Mouse (Mus musculus): ENCODE results near the gene Dcaf11. TPM values are rescaled to one million over a fixed set of nuclear protein-coding genes. Genes with fewer than 3 reads are reported as not detected.

The Dcaf11 gene
- polyA plus RNA-seq, 1 experiment from 2014 or later: 102 TPM

GRCm38 (mm10) chr14:55589271-55589670 is 29.5 kb downstream of the Dcaf11 start:
- H3K4me3 ChIP-seq (ENCODE audit: low read length): no peak overlapping the region
- H3K4me1 ChIP-seq (ENCODE audit: control insufficient read depth, insufficient read depth, low read length): peaks cover 25% of the 10 kb centered on the region
- H3K4me2 ChIP-seq (ENCODE audit: low read depth, low read length): no peak overlapping the region
- WGBS: 92% methylated on average over 5 of the region's 5 CpGs
- H3K27ac ChIP-seq (ENCODE audit: low read length): no peak overlapping the region
- H3K27me3 ChIP-seq (replicated peaks; ENCODE audit: control insufficient read depth, insufficient read depth, low read length): no peaks in the 10 kb centered on the region
- H3K9ac ChIP-seq (ENCODE audit: low read depth, low read length): no peak overlapping the region
- no peak for ATAC-seq
- H3K36me3 ChIP-seq (ENCODE audit: control insufficient read depth, insufficient read depth, low read length): no peaks in the 10 kb centered on the region; the same call in 1 of the 2 replicates
- no peaks in the 10 kb centered on the region for H3K9me3 ChIP-seq (ENCODE audit: control insufficient read depth, low read length)

DNA sequence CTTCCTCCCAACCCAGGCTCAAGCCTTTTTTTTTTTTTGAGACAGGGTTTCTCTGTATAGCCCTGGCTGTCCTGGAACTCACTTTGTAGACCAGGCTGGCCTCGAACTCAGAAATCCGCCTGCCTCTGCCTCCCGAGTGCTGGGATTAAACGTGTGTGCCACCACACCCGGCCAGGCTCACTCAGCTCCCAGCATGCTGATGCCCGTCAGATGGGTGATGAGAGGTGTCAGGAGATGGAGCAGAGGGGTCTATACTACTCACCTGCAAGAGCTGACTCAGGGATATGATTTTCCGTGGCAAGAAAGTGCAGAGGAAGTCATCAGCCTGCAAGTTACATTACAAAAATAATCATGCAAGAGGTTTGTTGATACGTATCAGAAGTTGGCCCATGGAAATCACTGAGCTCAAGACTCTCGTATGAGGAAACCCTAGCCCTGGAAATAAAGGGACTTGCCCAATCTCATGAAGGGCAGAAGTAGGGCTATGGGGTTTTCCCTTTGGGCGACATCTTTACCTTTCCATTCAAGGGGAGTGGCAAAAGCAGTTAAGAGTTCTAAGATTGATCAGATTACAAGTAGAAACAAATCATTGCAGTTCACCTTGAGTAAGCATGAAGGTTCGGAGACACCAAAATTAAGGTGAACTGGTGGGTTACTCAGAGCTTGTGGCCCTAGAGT is 30.1 kb downstream of the Dcaf11 start:
- H3K4me2 ChIP-seq (ENCODE audit: low read depth, low read length): peak overlapping the region; percentile 56
- 77% methylated on average over 11 of the region's 11 CpGs for WGBS
- peaks cover 22% of the 10 kb centered on the region for H3K4me1 ChIP-seq (ENCODE audit: control insufficient read depth, insufficient read depth, low read length)
- no peaks in the 10 kb centered on the region for H3K27me3 ChIP-seq (replicated peaks; ENCODE audit: control insufficient read depth, insufficient read depth, low read length)
- no peak for ATAC-seq
- H3K27ac ChIP-seq (ENCODE audit: low read length): peak overlapping the region; percentile 79
- H3K9me3 ChIP-seq (ENCODE audit: control insufficient read depth, low read length): no peaks in the 10 kb centered on the region
- H3K4me3 ChIP-seq (ENCODE audit: low read length): peak overlapping the region; percentile 84
- peak overlapping the region; percentile 79 for H3K9ac ChIP-seq (ENCODE audit: low read depth, low read length)
- peaks cover 3% of the 10 kb centered on the region for H3K36me3 ChIP-seq (ENCODE audit: control insufficient read depth, insufficient read depth, low read length)

DNA sequence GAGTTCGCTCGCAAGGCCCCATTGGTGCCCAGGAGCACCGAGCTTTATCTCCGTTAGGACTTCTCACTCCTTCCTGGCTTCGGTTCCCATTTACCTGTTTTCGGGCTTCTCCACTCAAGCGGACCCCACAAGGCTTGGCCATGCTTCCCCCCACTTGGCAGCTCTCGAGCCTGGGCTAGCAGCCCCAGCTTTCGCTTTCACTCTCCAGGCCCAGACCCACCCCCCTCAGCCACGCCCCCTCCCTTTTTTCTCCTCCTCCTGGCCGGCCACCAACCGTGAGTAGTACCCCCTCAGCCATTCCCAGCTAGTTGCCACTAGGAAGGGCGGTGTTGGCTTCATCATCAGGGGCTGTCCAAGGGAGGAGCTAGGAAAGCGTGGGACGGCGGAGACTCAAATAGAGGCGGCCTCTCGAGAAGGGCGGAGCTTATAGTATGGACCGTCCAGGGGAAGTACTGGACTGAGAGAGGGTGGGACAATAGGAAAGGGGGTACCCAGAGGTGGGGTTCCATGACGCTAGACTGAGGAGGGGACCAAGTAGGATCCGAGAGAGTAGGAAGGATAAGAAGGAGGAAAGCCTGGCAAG is 31.0 kb downstream of the Dcaf11 start, which contains the start of gene Psme2:
Gene Psme2 (minus strand): TSS at position 366 of the 583 bp plus-strand sequence.
- Histone ChIP-seq H3K4me1 (ENCODE audit: control insufficient read depth, insufficient read depth, low read length) (peaks cover 19% of the 10 kb centered on the region), H3K27me3 (replicated peaks; ENCODE audit: control insufficient read depth, insufficient read depth, low read length) (no peaks in the 10 kb centered on the region), H3K9me3 (ENCODE audit: control insufficient read depth, low read length) (no peaks in the 10 kb centered on the region), H3K27ac (ENCODE audit: low read length) (peak within 1 kb of the TSS; percentile 96), H3K36me3 (ENCODE audit: control insufficient read depth, insufficient read depth, low read length) (peaks cover 6% of the 10 kb centered on the region), H3K9ac (ENCODE audit: low read depth, low read length) (peak within 1 kb of the TSS; percentile 88), H3K4me3 (ENCODE audit: low read length) (peak within 1 kb of the TSS; percentile 84), H3K4me2 (ENCODE audit: low read depth, low read length) (peak within 1 kb of the TSS; percentile 56)
- WGBS: 0% methylated on average over 22 of the region's 22 CpGs
- peak; percentile 96 for ATAC-seq

- Histone ChIP-seq H3K4me3 (ENCODE audit: low read length) (peak within 1 kb of the TSS; percentile 84), H3K27ac (ENCODE audit: low read length) (peak within 1 kb of the TSS; percentile 96), H3K9me3 (ENCODE audit: control insufficient read depth, low read length) (no peaks in the 10 kb centered on the region), H3K36me3 (ENCODE audit: control insufficient read depth, insufficient read depth, low read length) (peaks cover 8% of the 10 kb centered on the region), H3K4me2 (ENCODE audit: low read depth, low read length) (peak within 1 kb of the TSS; percentile 56), H3K4me1 (ENCODE audit: control insufficient read depth, insufficient read depth, low read length) (peaks cover 19% of the 10 kb centered on the region), H3K27me3 (replicated peaks; ENCODE audit: control insufficient read depth, insufficient read depth, low read length) (no peaks in the 10 kb centered on the region), H3K9ac (ENCODE audit: low read depth, low read length) (peak within 1 kb of the TSS; percentile 88)
- under 1% methylated on average over 33 of the region's 33 CpGs for WGBS
- peak; percentile 90 for ATAC-seq
Observed at GRCm38 (mm10) chr14:55591331-55591891, 31.6 kb downstream of the Dcaf11 start, which contains the start of gene Rnf31. Gene Rnf31, plus strand, starts transcription at chr14:55591708.

GRCm38 (mm10) chr14:55592226-55592625 is 32.4 kb downstream of the Dcaf11 start:
- Histone ChIP-seq H3K4me1 (ENCODE audit: control insufficient read depth, insufficient read depth, low read length) (peaks cover 19% of the 10 kb centered on the region), H3K36me3 (ENCODE audit: control insufficient read depth, insufficient read depth, low read length) (peaks cover 11% of the 10 kb centered on the region), H3K9ac (ENCODE audit: low read depth, low read length) (peak overlapping the region; percentile 88), H3K4me2 (ENCODE audit: low read depth, low read length) (peak overlapping the region; percentile 56), H3K4me3 (ENCODE audit: low read length) (peak overlapping the region; percentile 84), H3K27ac (ENCODE audit: low read length) (peak overlapping the region; percentile 78), H3K9me3 (ENCODE audit: control insufficient read depth, low read length) (no peaks in the 10 kb centered on the region), H3K27me3 (replicated peaks; ENCODE audit: control insufficient read depth, insufficient read depth, low read length) (no peaks in the 10 kb centered on the region)
- 4% methylated on average over 16 of the region's 16 CpGs for WGBS
- ATAC-seq: no peak

- H3K36me3 ChIP-seq (ENCODE audit: control insufficient read depth, insufficient read depth, low read length): peaks cover 29% of the 10 kb centered on the region
- no peak overlapping the region for H3K27ac ChIP-seq (ENCODE audit: low read length)
- H3K4me2 ChIP-seq (ENCODE audit: low read depth, low read length): no peak overlapping the region
Observed at GRCm38 (mm10) chr14:55596036-55596690, 36.4 kb downstream of the Dcaf11 start.

DNA sequence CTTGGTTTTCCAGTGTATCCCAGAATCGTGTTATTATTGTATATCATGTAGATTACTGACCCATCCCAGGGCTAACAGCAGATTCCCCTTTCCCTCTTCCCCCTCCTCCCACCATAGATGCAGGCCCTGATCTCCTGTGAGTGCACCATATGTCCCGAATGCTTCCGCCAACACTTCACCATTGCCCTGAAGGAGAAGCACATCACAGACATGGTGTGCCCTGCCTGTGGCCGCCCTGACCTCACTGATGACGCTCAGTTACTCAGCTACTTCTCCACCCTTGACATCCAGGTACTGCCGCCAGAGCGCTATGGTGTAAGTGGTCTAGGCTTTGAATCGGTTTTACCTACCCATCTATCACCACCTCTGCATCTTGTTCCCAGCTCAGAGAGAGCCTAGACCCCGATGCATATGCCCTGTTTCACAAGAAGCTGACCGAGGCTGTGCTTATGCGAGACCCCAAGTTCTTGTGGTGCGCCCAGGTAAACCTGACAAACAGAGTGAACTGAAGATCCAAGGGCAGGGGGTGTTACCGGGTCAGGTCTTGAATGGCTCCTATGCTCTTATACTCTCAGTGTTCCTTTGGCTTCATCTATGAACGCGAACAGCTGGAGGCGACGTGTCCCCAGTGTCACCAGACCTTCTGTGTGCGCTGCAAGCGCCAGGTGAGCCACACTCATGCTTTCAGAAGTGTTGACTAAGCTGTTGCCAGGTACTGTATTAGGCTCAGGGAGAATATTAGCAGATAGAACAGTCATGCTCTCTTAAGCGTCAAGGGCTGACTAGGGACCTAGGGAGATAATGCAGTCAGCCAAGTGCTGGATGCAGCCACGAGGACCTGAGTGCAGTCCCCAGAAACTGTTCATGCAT is 39.0 kb downstream of the Dcaf11 start:
- Histone ChIP-seq H3K9ac (ENCODE audit: low read depth, low read length) (no peak overlapping the region), H3K9me3 (ENCODE audit: control insufficient read depth, low read length) (no peaks in the 10 kb centered on the region), H3K4me3 (ENCODE audit: low read length) (no peak overlapping the region), H3K36me3 (ENCODE audit: control insufficient read depth, insufficient read depth, low read length) (peaks cover 33% of the 10 kb centered on the region), H3K4me2 (ENCODE audit: low read depth, low read length) (no peak overlapping the region), H3K4me1 (ENCODE audit: control insufficient read depth, insufficient read depth, low read length) (peaks cover 4% of the 10 kb centered on the region; the same call in 1 of the 2 replicates), H3K27me3 (replicated peaks; ENCODE audit: control insufficient read depth, insufficient read depth, low read length) (no peaks in the 10 kb centered on the region), H3K27ac (ENCODE audit: low read length) (no peak overlapping the region)
- WGBS: 94% methylated on average over 21 of the region's 21 CpGs
- ATAC-seq: no peak

More at GRCm38 (mm10) chr14:55596036-55596690, 36.4 kb downstream of the Dcaf11 start:
- no peaks in the 10 kb centered on the region for H3K9me3 ChIP-seq (ENCODE audit: control insufficient read depth, low read length)
- H3K9ac ChIP-seq (ENCODE audit: low read depth, low read length): no peak overlapping the region
- 81% methylated on average over 13 of the region's 13 CpGs for WGBS
- H3K27me3 ChIP-seq (replicated peaks; ENCODE audit: control insufficient read depth, insufficient read depth, low read length): no peaks in the 10 kb centered on the region
- peaks cover 12% of the 10 kb centered on the region for H3K4me1 ChIP-seq (ENCODE audit: control insufficient read depth, insufficient read depth, low read length)
- no peak for ATAC-seq
- no peak overlapping the region for H3K4me3 ChIP-seq (ENCODE audit: low read length)

GRCm38 (mm10) chr14:55603271-55603632 is 43.4 kb downstream of the Dcaf11 start, which contains the start of gene Irf9:
Gene Irf9, plus strand, starts transcription at chr14:55603571.
- Histone ChIP-seq H3K9ac (ENCODE audit: low read depth, low read length) (peak within 1 kb of the TSS; percentile 70), H3K9me3 (ENCODE audit: control insufficient read depth, low read length) (no peaks in the 10 kb centered on the region)
- no peak for ATAC-seq

More at GRCm38 (mm10) chr14:55603271-55603632, 43.4 kb downstream of the Dcaf11 start, which contains the start of gene Irf9:
- Histone ChIP-seq H3K4me1 (ENCODE audit: control insufficient read depth, insufficient read depth, low read length) (peaks cover 8% of the 10 kb centered on the region; the same call in 1 of the 2 replicates), H3K27me3 (replicated peaks; ENCODE audit: control insufficient read depth, insufficient read depth, low read length) (no peaks in the 10 kb centered on the region), H3K4me3 (ENCODE audit: low read length) (peak within 1 kb of the TSS; percentile 48), H3K4me2 (ENCODE audit: low read depth, low read length) (peak within 1 kb of the TSS; percentile 64), H3K27ac (ENCODE audit: low read length) (peak within 1 kb of the TSS; percentile 84), H3K36me3 (ENCODE audit: control insufficient read depth, insufficient read depth, low read length) (peaks cover 27% of the 10 kb centered on the region)
- 81% methylated on average over 7 of the region's 7 CpGs for WGBS

Data from intestine, embryonic 16.5 days (tissue).